Mouse (Mus musculus) MEL (cell line): ENCODE data around the gene Apbb2. TPM values are rescaled to one million over a fixed set of nuclear protein-coding genes. Genes with fewer than 3 reads are reported as not detected.

Source experiments
- DNase-seq: peaks from one replicate; pipeline ENCODE4 v3.0.0; 2011; ENCODE audit warnings: low read depth, low spot score
- H3K27ac ChIP-seq: 2 replicates; pipeline ENCODE4 v1.5.1; 2012; ENCODE audit warnings: low read depth, mild to moderate bottlenecking, control low read depth, low read length, moderate library complexity; ENCODE audit not compliant: control insufficient read depth
- H3K27me3 ChIP-seq, 2 experiments: fragments of 150-350 bp in 1 of 2; sonication (generic) in 1 of 2; 2 replicates each; pipeline ENCODE4 v1.6.1; 2012; ENCODE audit warnings: low read length in 2 of 2, mild to moderate bottlenecking in 2 of 2, improper control_type of control experiment in 1 of 2, moderate library complexity in 1 of 2; ENCODE audit not compliant: insufficient read depth in 2 of 2, control insufficient read depth in 1 of 2
- H3K36me3 ChIP-seq, 2 experiments: 2 replicates each; pipeline ENCODE4 v1.6.1; 2012 to 2014; ENCODE audit warnings: low read length in 2 of 2, improper control_type of control experiment in 1 of 2, inconsistent platforms in 1 of 2, mild to moderate bottlenecking in 1 of 2; ENCODE audit not compliant: insufficient read depth in 2 of 2, control insufficient read depth in 1 of 2
- H3K4me1 ChIP-seq, 2 experiments: fragments of 150-350 bp in 1 of 2; sonication (generic) in 1 of 2; 2 replicates each; pipeline ENCODE4 v1.6.1; 2012; ENCODE audit warnings: low read length in 2 of 2, improper control_type of control experiment in 1 of 2, mild to moderate bottlenecking in 1 of 2; ENCODE audit not compliant: insufficient read depth in 2 of 2, control insufficient read depth in 1 of 2
- H3K4me3 ChIP-seq, 2 experiments: fragments of 150-350 bp in 1 of 2; sonication (generic) in 1 of 2; 2 replicates each; pipeline ENCODE4 v1.5.1; 2012; ENCODE audit warnings: low read depth in 2 of 2, low read length in 2 of 2, mild to moderate bottlenecking in 2 of 2, moderate library complexity in 2 of 2, control low read depth in 1 of 2, improper control_type of control experiment in 1 of 2; ENCODE audit not compliant: control insufficient read depth in 1 of 2, insufficient read depth in 1 of 2
- H3K79me2 ChIP-seq: 2 replicates; pipeline ENCODE4 v1.6.1; 2012; ENCODE audit warnings: mild to moderate bottlenecking, low read length, moderate library complexity; ENCODE audit not compliant: control insufficient read depth, poor library complexity, insufficient read depth
- H3K9ac ChIP-seq: 2 replicates; pipeline ENCODE4 v1.6.1; 2012; ENCODE audit warnings: low read depth, mild to moderate bottlenecking, control low read depth, low read length, moderate library complexity; ENCODE audit not compliant: control insufficient read depth, poor library complexity, severe bottlenecking
- H3K9me3 ChIP-seq: fragments of 150-350 bp; sonication (generic); replicated peaks from 2 replicates; pipeline ENCODE4 v1.6.1; 2012; ENCODE audit warnings: mild to moderate bottlenecking, low read length, improper control_type of control experiment, moderate library complexity; ENCODE audit not compliant: insufficient read depth
- BHLHE40 ChIP-seq: IDR thresholded peaks from 2 replicates; pipeline ENCODE4 v1.6.1; 2012; ENCODE audit warnings: low read depth, mild to moderate bottlenecking, inconsistent platforms, low read length, improper control_type of control experiment, borderline replicate concordance
- CHD1 ChIP-seq: IDR thresholded peaks from 2 replicates; pipeline ENCODE4 v1.6.1; 2012; ENCODE audit warnings: low read depth, mild to moderate bottlenecking, inconsistent platforms, low read length, improper control_type of control experiment
- CHD2 ChIP-seq: IDR thresholded peaks from 2 replicates; pipeline ENCODE4 v1.6.1; 2011; ENCODE audit warnings: low read length, improper control_type of control experiment
- CTCF ChIP-seq, 3 experiments: IDR thresholded peaks in 2 of 3; conservative IDR thresholded peaks in 1 of 3; 2 replicates each; pipeline ENCODE4 v1.5.1; 2011 to 2012; ENCODE audit warnings: low read length in 3 of 3, low read depth in 2 of 3, mild to moderate bottlenecking in 2 of 3, improper control_type of control experiment in 1 of 3, inconsistent platforms in 1 of 3, mixed read lengths in 1 of 3, moderate library complexity in 1 of 3; ENCODE audit not compliant: control insufficient read depth in 1 of 3, insufficient read depth in 1 of 3, poor library complexity in 1 of 3, severe bottlenecking in 1 of 3
- ELF1 ChIP-seq: IDR thresholded peaks from 2 replicates; pipeline ENCODE4 v1.6.1; 2014; ENCODE audit warnings: low read depth, mild to moderate bottlenecking, inconsistent platforms, low read length, improper control_type of control experiment, moderate library complexity
- EP300 ChIP-seq, 2 experiments: IDR thresholded peaks; 2 replicates each; pipeline ENCODE4 v1.6.1; 2011; ENCODE audit warnings: improper control_type of control experiment in 2 of 2, low read length in 2 of 2, low read depth in 1 of 2, mild to moderate bottlenecking in 1 of 2
- ETS1 ChIP-seq: IDR thresholded peaks from 2 replicates; pipeline ENCODE4 v1.6.1; 2012; ENCODE audit warnings: low read depth, mild to moderate bottlenecking, inconsistent platforms, low read length, improper control_type of control experiment, moderate library complexity
- GABPA ChIP-seq: IDR thresholded peaks from 2 replicates; pipeline ENCODE4 v1.6.1; 2012; ENCODE audit warnings: low read depth, mild to moderate bottlenecking, inconsistent platforms, low read length, improper control_type of control experiment, moderate library complexity
- GATA1 ChIP-seq: IDR thresholded peaks from 2 replicates; pipeline ENCODE4 v1.6.1; 2011; ENCODE audit warnings: low read depth, low read length, improper control_type of control experiment
- HCFC1 ChIP-seq: IDR thresholded peaks from 2 replicates; pipeline ENCODE4 v1.6.1; 2012; ENCODE audit warnings: low read depth, mild to moderate bottlenecking, inconsistent platforms, low read length, improper control_type of control experiment, moderate library complexity
- JUND ChIP-seq: IDR thresholded peaks from 2 replicates; pipeline ENCODE4 v1.6.1; 2011; ENCODE audit warnings: low read depth, mild to moderate bottlenecking, improper control_type of control experiment, low read length
- KAT2A ChIP-seq: conservative IDR thresholded peaks from 2 replicates; pipeline ENCODE4 v1.6.1; 2012; ENCODE audit warnings: low read depth, low read length, improper control_type of control experiment, inconsistent platforms
- MAFK ChIP-seq: IDR thresholded peaks from 2 replicates; pipeline ENCODE4 v1.6.1; 2011; ENCODE audit warnings: low read depth, mild to moderate bottlenecking, low read length, improper control_type of control experiment, borderline replicate concordance
- MAX ChIP-seq: IDR thresholded peaks from 2 replicates; pipeline ENCODE4 v1.6.1; 2011; ENCODE audit warnings: low read length, improper control_type of control experiment
- MYB ChIP-seq: IDR thresholded peaks from 2 replicates; pipeline ENCODE4 v1.6.1; 2011; ENCODE audit warnings: mild to moderate bottlenecking, low read depth, low read length, improper control_type of control experiment
- MYC ChIP-seq: IDR thresholded peaks from 2 replicates; pipeline ENCODE4 v1.6.1; 2011; ENCODE audit warnings: low read depth, mild to moderate bottlenecking, low read length, improper control_type of control experiment, moderate library complexity
- POLR2A ChIP-seq, 2 experiments: IDR thresholded peaks; 2 replicates each; pipeline ENCODE4 v1.6.1; 2011 to 2012; ENCODE audit warnings: low read length in 2 of 2, mild to moderate bottlenecking in 2 of 2, control low read depth in 1 of 2, improper control_type of control experiment in 1 of 2, low read depth in 1 of 2, moderate library complexity in 1 of 2; ENCODE audit not compliant: control insufficient read depth in 1 of 2, insufficient read depth in 1 of 2, poor library complexity in 1 of 2
- POLR2AphosphoS2 ChIP-seq: IDR thresholded peaks from 2 replicates; pipeline ENCODE4 v1.6.1; 2011; ENCODE audit warnings: low read length, improper control_type of control experiment
- POLR2AphosphoS5 ChIP-seq: IDR thresholded peaks from 2 replicates; pipeline ENCODE4 v1.6.1; 2012; ENCODE audit warnings: low read depth, borderline replicate concordance, mild to moderate bottlenecking, inconsistent platforms, low read length, moderate library complexity, mixed read lengths
- SIN3A ChIP-seq: IDR thresholded peaks from 2 replicates; pipeline ENCODE4 v1.6.1; 2012; ENCODE audit warnings: low read length, improper control_type of control experiment, inconsistent platforms
- SMC3 ChIP-seq: IDR thresholded peaks from 2 replicates; pipeline ENCODE4 v1.6.1; 2011; ENCODE audit warnings: low read depth, low read length, improper control_type of control experiment
- TBP ChIP-seq: IDR thresholded peaks from 2 replicates; pipeline ENCODE4 v1.8.0; 2011; ENCODE audit warnings: low read depth, low read length, improper control_type of control experiment
- TCF12 ChIP-seq: IDR thresholded peaks from 2 replicates; pipeline ENCODE4 v1.6.1; 2014; ENCODE audit warnings: low read depth, mild to moderate bottlenecking, inconsistent platforms, low read length, improper control_type of control experiment, moderate library complexity
- USF2 ChIP-seq, 2 experiments: IDR thresholded peaks; 2 replicates each; pipeline ENCODE4 v1.6.1; 2011 to 2012; ENCODE audit warnings: improper control_type of control experiment in 2 of 2, low read length in 2 of 2, borderline replicate concordance in 1 of 2, inconsistent platforms in 1 of 2, low read depth in 1 of 2, mild to moderate bottlenecking in 1 of 2; ENCODE audit not compliant: insufficient read depth in 1 of 2
- ZC3H11A ChIP-seq: IDR thresholded peaks from 2 replicates; pipeline ENCODE4 v1.6.1; 2012; ENCODE audit warnings: low read depth, mild to moderate bottlenecking, inconsistent platforms, low read length, improper control_type of control experiment
- ZMIZ1 ChIP-seq: IDR thresholded peaks from 2 replicates; pipeline ENCODE4 v1.6.1; 2012; ENCODE audit warnings: low read depth, mild to moderate bottlenecking, inconsistent platforms, low read length, improper control_type of control experiment, moderate library complexity
- polyA plus RNA-seq, 2 experiments: library from polyadenylated mRNA; stranded (reverse) in 1 of 2; unstranded in 1 of 2; fragments of >175 nt in 1 of 2; fragments of >200 nt in 1 of 2; gene quantifications; 2 replicates each; pipeline versions ENCODE4 v1.2.1 to v1.2.4; 2012; ENCODE audit warnings: low replicate concordance in 2 of 2, low read depth in 1 of 2; ENCODE audit not compliant: insufficient read length in 2 of 2, insufficient read depth in 1 of 2, missing spikeins in 1 of 2
- total RNA-seq: library from RNA; depleted of rRNA; stranded (reverse); fragments of 300-350 nt; gene quantifications from 2 replicates; pipeline ENCODE4 v1.2.3, GENCODE M21; 2012

Apbb2 gene
- total and polyA plus RNA-seq, 3 experiments: not detected

DNA sequence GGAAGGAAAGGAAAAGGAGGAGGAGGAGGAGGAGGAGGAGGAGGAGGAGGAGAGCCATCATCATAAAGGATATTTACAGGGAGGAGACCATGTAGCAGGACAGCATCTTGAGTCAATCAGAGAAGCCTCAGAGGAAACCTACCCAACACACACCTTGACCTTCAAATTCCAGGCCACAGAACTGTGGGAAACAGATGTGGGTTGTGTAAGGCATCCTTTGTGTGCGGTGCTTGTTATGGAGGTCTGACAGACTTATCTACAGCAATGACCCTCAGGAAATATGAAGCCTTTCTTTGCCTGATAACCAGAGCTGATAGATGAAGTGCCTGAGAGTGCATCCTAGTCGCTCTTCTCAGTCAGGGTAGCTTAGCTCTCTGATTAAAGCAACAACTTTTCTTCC is 189.5 kb downstream of the Apbb2 start:
- H3K9me3 ChIP-seq: no peaks in the 10 kb centered on the region
- H3K4me1 ChIP-seq: no peaks in the 10 kb centered on the region
- H3K79me2 ChIP-seq: no peaks in the 10 kb centered on the region
- H3K4me3 ChIP-seq: no peak overlapping the region
- H3K36me3 ChIP-seq: no peaks in the 10 kb centered on the region
- no peak overlapping the region for H3K27ac ChIP-seq
- no peaks in the 10 kb centered on the region for H3K27me3 ChIP-seq
- no peak for DNase-seq
- H3K9ac ChIP-seq: no peak overlapping the region
- TF ChIP-seq TBP (no peak), CHD1 (no peak), SIN3A (no peak), GATA1 (no peak), ZMIZ1 (no peak), MAFK (no peak), ELF1 (no peak), KAT2A (no peak), USF2 (IDR thresholded peaks at IDR 0.05; ENCODE audit: borderline replicate concordance in 1 of 2, insufficient read depth in 1 of 2, low read depth in 1 of 2, low read length in 2 of 2) (no peak), POLR2A (IDR thresholded peaks at IDR 0.05; ENCODE audit: control insufficient read depth in 1 of 2, insufficient read depth in 1 of 2, low read depth in 1 of 2, low read length in 2 of 2, poor library complexity in 1 of 2) (no peak), MAX (no peak), MYC (no peak), ZC3H11A (no peak)

DNA sequence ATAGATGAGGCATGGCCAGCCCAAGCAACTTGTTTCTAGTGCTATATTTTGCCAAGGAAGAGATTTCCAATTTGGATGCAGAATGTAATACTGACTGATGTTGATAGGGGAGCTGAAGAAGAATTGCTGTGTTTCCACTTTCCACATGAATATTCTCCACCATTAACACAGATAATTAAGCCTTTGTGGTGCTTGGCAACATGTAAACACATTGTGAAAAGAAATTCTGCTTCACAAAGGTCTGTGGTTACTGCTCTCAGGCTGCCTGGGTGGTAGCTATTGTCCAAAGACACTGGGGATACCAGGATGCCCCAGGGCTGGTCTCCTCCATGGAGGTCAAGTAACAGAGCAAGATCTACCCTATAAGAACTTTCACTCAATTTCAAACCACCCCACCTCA is 190.5 kb downstream of the Apbb2 start:
- H3K27me3 ChIP-seq: no peaks in the 10 kb centered on the region
- DNase-seq: no peak
- no peak overlapping the region for H3K27ac ChIP-seq
- H3K9me3 ChIP-seq: no peaks in the 10 kb centered on the region
- H3K79me2 ChIP-seq: no peaks in the 10 kb centered on the region
- H3K9ac ChIP-seq: no peak overlapping the region
- no peak overlapping the region for H3K4me3 ChIP-seq
- H3K4me1 ChIP-seq: no peaks in the 10 kb centered on the region
- no peak for TF ChIP-seq HCFC1
- TF ChIP-seq SMC3: no peak
- TF ChIP-seq POLR2AphosphoS2: no peak
- TF ChIP-seq GABPA: no peak
- no peak for TF ChIP-seq ETS1
- no peak for TF ChIP-seq TBP
- TF ChIP-seq BHLHE40: no peak
- no peak for TF ChIP-seq POLR2AphosphoS5
- no peak for TF ChIP-seq MAFK
- TF ChIP-seq CHD2: no peak
- TF ChIP-seq ZMIZ1: no peak
- no peak for TF ChIP-seq CTCF (IDR thresholded peaks at IDR 0.05 in 2 of 3, conservative IDR thresholded peaks at IDR 0.05 in 1 of 3; ENCODE audit: control insufficient read depth in 1 of 3, insufficient read depth in 1 of 3, low read depth in 2 of 3, low read length in 3 of 3, poor library complexity in 1 of 3, severe bottlenecking in 1 of 3)
- no peak for TF ChIP-seq ELF1
- no peak for TF ChIP-seq MYB
- no peak for TF ChIP-seq EP300 (IDR thresholded peaks at IDR 0.05; ENCODE audit: low read depth in 1 of 2, low read length in 2 of 2)
- TF ChIP-seq TCF12: no peak
- no peak for TF ChIP-seq JUND
- H3K36me3 ChIP-seq: no peaks in the 10 kb centered on the region
